8 mouse cellular contexts compared by ENCODE assay signal in the genomic region with DNA sequence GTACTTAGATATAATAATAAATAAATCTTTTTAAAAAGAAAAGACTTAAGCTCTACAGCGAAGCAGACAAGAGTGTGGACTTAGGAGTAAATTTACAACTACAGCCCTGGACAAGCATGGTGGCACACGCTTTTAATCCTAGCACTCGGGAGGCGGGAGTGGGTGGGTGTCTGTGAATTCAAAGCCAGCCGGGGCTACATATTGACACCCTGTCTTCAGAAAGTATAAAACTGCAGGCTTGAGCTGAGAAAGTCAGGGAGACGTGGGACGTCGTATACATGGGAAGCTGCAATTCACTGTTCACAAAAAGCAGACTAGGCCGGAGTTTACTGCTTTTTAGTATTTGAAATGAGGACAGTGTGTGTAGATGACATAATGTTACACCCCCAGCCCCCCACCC. TPM values are rescaled to one million over a fixed set of nuclear protein-coding genes. Genes with fewer than 3 reads are reported as not detected.
"Had no signal": no experiment of that assay in that cellular context is flagged by ENCODE, and none has a peak within 500 bp of the region (broad histone marks: within the 10 kb centered on the region; RNA-seq: fewer than 3 reads in every experiment).

No protein-coding gene starts in this region.

- ATAC-seq: midbrain, embryonic 16.5 days had no signal

- DNase-seq: lung, adult 18-20 months had no signal

- H3K27me3 ChIP-seq: midbrain, embryonic 12.5 days; neural tube, embryonic 13.5 days; neural tube, embryonic 15.5 days had no signal

- H3K4me3 ChIP-seq: midbrain, embryonic 10.5 days; midbrain, embryonic 12.5 days; myocyte; neural tube, embryonic 13.5 days; neural tube, embryonic 15.5 days had no signal

- H3K27ac ChIP-seq: liver, embryonic 14.5 days; midbrain, embryonic 10.5 days; midbrain, embryonic 12.5 days; neural tube, embryonic 13.5 days; neural tube, embryonic 15.5 days had no signal

- H3K4me1 ChIP-seq: midbrain, embryonic 10.5 days; midbrain, embryonic 12.5 days; neural tube, embryonic 13.5 days; neural tube, embryonic 15.5 days had no signal

RNA-seq across cellular contexts. Expression of a gene that starts 51.5 kb away (rescaled TPM):
- polyA plus RNA-seq: myocyte had no signal
